Mouse (Mus musculus): Measurements from ENCODE around the gene C1s2. TPM values are rescaled to one million over a fixed set of nuclear protein-coding genes. Genes with fewer than 3 reads are reported as not detected.

Gene C1s2
- total and polyA plus RNA-seq, 3 experiments, result 0.08 to 0.19 (median 0.08) TPM

DNA sequence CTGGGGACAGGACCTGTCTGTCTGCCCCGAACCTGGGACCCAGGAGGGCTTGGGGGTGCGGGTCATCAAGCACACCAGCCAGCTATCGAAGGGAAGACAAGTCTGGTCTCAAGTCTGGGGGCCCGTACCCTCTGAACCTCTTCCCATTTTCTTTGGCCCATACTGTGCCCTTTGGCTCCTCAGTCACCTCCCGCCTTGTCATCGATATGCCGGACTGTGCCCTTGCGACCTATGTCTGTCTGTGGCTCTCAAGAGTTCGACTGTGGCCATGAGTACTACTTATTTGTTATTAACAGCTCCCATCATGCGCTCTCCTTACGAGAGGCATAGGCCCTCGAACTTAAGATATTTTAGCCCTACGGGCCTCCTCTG lies 27.5 kb upstream of the C1s2 start:
- dilution Hi-C loops (cut with MboI; ENCODE audit: extremely low pct_ligation_motif_present, extremely low pct_unique_long_range_greater_than_20kb, low sequenced_read_pairs), result no loop called here
- H3K4me2 ChIP-seq (ENCODE audit: insufficient read depth, low read depth, poor library complexity, severe bottlenecking), result peak overlapping the region; percentile 87
- H3K27ac ChIP-seq (ENCODE audit: insufficient read depth, low read depth), result peak overlapping the region; percentile 23; the same call in 1 of the 2 replicates
- in situ Hi-C loops (cut with MboI; ENCODE audit: low pct_ligation_motif_present, low pct_unique_long_range_greater_than_20kb, low sequenced_read_pairs), result no loop called here
- no peak for DNase-seq (ENCODE audit: extremely low read depth)
- H3K4me1 ChIP-seq (ENCODE audit: control insufficient read depth in 1 of 2, insufficient read depth in 2 of 2), result peaks cover 7 to 43% of the 10 kb centered on the region in 2 experiments
- H3K9ac ChIP-seq (ENCODE audit: insufficient read depth, low read depth), result peak overlapping the region; percentile 52
- H3K9me3 ChIP-seq (replicated peaks; ENCODE audit: low read length), result no peaks in the 10 kb centered on the region
- H3K4me3 ChIP-seq (replicated peaks in 1 of 3; ENCODE audit: low read depth in 2 of 3, low read length in 2 of 3, poor library complexity in 1 of 3), result peak overlapping the region; percentile 66 to 92 (median 74)
- TF ChIP-seq RCOR1 (conservative IDR thresholded peaks at IDR 0.05; ENCODE audit: low read depth, low read length) (no peak), MAX (IDR thresholded peaks at IDR 0.05; ENCODE audit: low read length) (0 out of 2 replicates have a peak, but pooled peaks have one; percentile 24), CTCF (conservative IDR thresholded peaks at IDR 0.05 in 1 of 2, IDR thresholded peaks at IDR 0.05 in 1 of 2; ENCODE audit: low read depth in 2 of 2, low read length in 2 of 2) (no peak), MXI1 (IDR thresholded peaks at IDR 0.05; ENCODE audit: low read depth, low read length) (peak; percentile 48; the same call in 1 of the 2 replicates), TCF12 (IDR thresholded peaks at IDR 0.05; ENCODE audit: low read depth, low read length) (no peak)
- no peaks in the 10 kb centered on the region for H3K27me3 ChIP-seq (replicated peaks)
- peaks cover 9 to 33% of the 10 kb centered on the region in 2 experiments for H3K36me3 ChIP-seq (replicated peaks in 1 of 2; ENCODE audit: control insufficient read depth in 1 of 2, insufficient read depth in 1 of 2, low read length in 1 of 2)
- H3K79me2 ChIP-seq (replicated peaks; ENCODE audit: control insufficient read depth, extremely low read depth, insufficient read depth, poor library complexity, severe bottlenecking), result peaks cover 9% of the 10 kb centered on the region; the same call in 1 of the 2 replicates

DNA sequence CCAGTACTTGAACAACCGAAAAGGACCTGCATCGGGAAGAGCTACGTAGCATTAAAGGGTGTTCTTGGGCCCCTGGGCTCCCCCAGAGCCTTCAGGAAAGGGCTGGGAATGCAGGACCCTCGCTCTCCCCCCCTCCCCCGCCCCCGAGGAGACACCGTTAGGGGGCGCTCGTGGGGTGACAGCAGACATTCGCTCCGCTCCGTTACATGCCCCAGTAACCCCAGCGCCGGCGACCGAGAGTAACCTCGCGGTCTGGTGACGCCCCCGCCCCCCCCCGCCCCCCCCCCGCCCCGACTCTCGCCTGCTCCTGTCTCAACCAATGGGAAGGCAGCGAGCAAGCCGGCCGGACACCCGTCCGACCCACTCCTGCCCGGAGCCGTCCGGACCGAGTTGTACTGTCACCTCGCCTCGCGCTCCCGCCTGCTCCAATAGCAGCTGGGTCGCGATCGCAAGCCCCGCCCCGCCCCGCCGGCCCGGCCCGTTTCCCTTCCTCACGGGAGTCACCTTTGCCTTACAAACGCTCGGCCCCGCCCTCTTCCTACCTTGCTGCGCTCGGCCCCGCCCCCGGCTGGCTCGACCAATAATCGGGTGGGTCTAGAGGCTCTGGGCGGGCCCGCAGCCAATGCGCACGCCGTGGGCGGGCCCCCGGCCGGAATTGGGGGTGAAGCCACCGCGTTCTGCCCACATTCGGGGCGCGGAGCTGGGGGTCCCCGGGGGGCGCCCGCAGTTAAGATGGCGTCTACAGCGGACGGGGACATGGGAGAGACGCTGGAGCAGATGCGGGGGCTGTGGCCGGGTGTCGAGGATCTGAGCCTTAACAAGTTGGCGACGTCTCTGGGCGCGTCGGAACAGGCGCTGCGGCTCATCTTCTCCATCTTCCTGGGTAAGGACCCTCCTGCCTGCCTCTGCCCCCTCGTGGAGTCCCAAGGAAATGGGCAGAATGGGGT lies 26.9 kb upstream of the C1s2 start, which contains the start of gene Lpcat3:
TSS of gene Lpcat3 (plus strand) at position 551 of the 947 bp plus-strand sequence.
- H3K36me3 ChIP-seq (replicated peaks in 1 of 2; ENCODE audit: control insufficient read depth in 1 of 2, insufficient read depth in 1 of 2, low read length in 1 of 2), result peaks cover 9 to 28% of the 10 kb centered on the region in 2 experiments
- peak within 1 kb of the TSS; percentile 57 for H3K27ac ChIP-seq (ENCODE audit: insufficient read depth, low read depth)
- DNase-seq (ENCODE audit: extremely low read depth), result peak; percentile 98
- in situ Hi-C loops (cut with MboI; ENCODE audit: low pct_ligation_motif_present, low pct_unique_long_range_greater_than_20kb, low sequenced_read_pairs), result no loop called here
- H3K9me3 ChIP-seq (replicated peaks; ENCODE audit: low read length), result no peaks in the 10 kb centered on the region
- dilution Hi-C loops (cut with MboI; ENCODE audit: extremely low pct_ligation_motif_present, extremely low pct_unique_long_range_greater_than_20kb, low sequenced_read_pairs), result no loop called here
- H3K4me3 ChIP-seq (replicated peaks in 1 of 3; ENCODE audit: low read depth in 2 of 3, low read length in 2 of 3, poor library complexity in 1 of 3), result peak within 1 kb of the TSS; percentile 66 to 92 (median 74)
- H3K79me2 ChIP-seq (replicated peaks; ENCODE audit: control insufficient read depth, extremely low read depth, insufficient read depth, poor library complexity, severe bottlenecking), result peaks cover 9% of the 10 kb centered on the region; the same call in 1 of the 2 replicates
- peak within 1 kb of the TSS; percentile 87 for H3K4me2 ChIP-seq (ENCODE audit: insufficient read depth, low read depth, poor library complexity, severe bottlenecking)
- H3K27me3 ChIP-seq (replicated peaks), result no peaks in the 10 kb centered on the region
- H3K4me1 ChIP-seq (ENCODE audit: control insufficient read depth in 1 of 2, insufficient read depth in 2 of 2), result peaks cover 7 to 43% of the 10 kb centered on the region in 2 experiments
- peak within 1 kb of the TSS; percentile 52 for H3K9ac ChIP-seq (ENCODE audit: insufficient read depth, low read depth)
- no peak for TF ChIP-seq USF2 (conservative IDR thresholded peaks at IDR 0.05; ENCODE audit: low read depth, low read length)
- peak; percentile 24 to 79; a peak in 2 of 4 replicates for TF ChIP-seq CTCF (conservative IDR thresholded peaks at IDR 0.05 in 1 of 2, IDR thresholded peaks at IDR 0.05 in 1 of 2; ENCODE audit: low read depth in 2 of 2, low read length in 2 of 2)
- peak; percentile 25 for TF ChIP-seq RAD21 (IDR thresholded peaks at IDR 0.05; ENCODE audit: low read depth, low read length)
- no peak for TF ChIP-seq CHD1 (IDR thresholded peaks at IDR 0.05; ENCODE audit: low read depth, low read length)
- TF ChIP-seq MAX (IDR thresholded peaks at IDR 0.05; ENCODE audit: low read length), result no peak
- peak; percentile 72 for TF ChIP-seq MXI1 (IDR thresholded peaks at IDR 0.05; ENCODE audit: low read depth, low read length)
- no peak for TF ChIP-seq GABPA (IDR thresholded peaks at IDR 0.05; ENCODE audit: insufficient replicate concordance, low read depth, low read length)
- no peak for TF ChIP-seq ZC3H11A (IDR thresholded peaks at IDR 0.05; ENCODE audit: low read depth, low read length)
- no peak for TF ChIP-seq RCOR1 (conservative IDR thresholded peaks at IDR 0.05; ENCODE audit: low read depth, low read length)
- TF ChIP-seq CHD2 (IDR thresholded peaks at IDR 0.05; ENCODE audit: low read length), result no peak; the same call in 1 of the 2 replicates
- TF ChIP-seq JUND (conservative IDR thresholded peaks at IDR 0.05; ENCODE audit: low read depth, low read length), result no peak
- TF ChIP-seq ZNF384 (IDR thresholded peaks at IDR 0.05; ENCODE audit: low read depth, low read length), result no peak
- TF ChIP-seq ETS1 (conservative IDR thresholded peaks at IDR 0.05; ENCODE audit: low read depth, low read length), result peak; percentile 17
- no peak for TF ChIP-seq USF1 (IDR thresholded peaks at IDR 0.05; ENCODE audit: low read depth, low read length)
- TF ChIP-seq HCFC1 (IDR thresholded peaks at IDR 0.05; ENCODE audit: low read depth, low read length), result peak; percentile 63
- peak; percentile 53 for TF ChIP-seq SMC3 (IDR thresholded peaks at IDR 0.05; ENCODE audit: low read depth, low read length)
- TF ChIP-seq ZMIZ1 (IDR thresholded peaks at IDR 0.05; ENCODE audit: low read depth, low read length), result no peak
- no peak; the same call in 1 of the 2 replicates for TF ChIP-seq SIN3A (IDR thresholded peaks at IDR 0.05; ENCODE audit: low read length)
- no peak for TF ChIP-seq ZKSCAN1 (IDR thresholded peaks at IDR 0.05; ENCODE audit: borderline replicate concordance, low read depth, low read length)
- no peak for TF ChIP-seq PAX5 (IDR thresholded peaks at IDR 0.05; ENCODE audit: low read length)
- peak; percentile 81 for TF ChIP-seq POLR2A (IDR thresholded peaks at IDR 0.05; ENCODE audit: low read depth, low read length)
- TF ChIP-seq NELFE (IDR thresholded peaks at IDR 0.05; ENCODE audit: low read depth, low read length), result peak; percentile 65
- peak; percentile 78 for TF ChIP-seq ELF1 (IDR thresholded peaks at IDR 0.05; ENCODE audit: low read depth, low read length)
- TF ChIP-seq JUN (IDR thresholded peaks at IDR 0.05; ENCODE audit: insufficient read depth, low read depth, low read length), result no peak
- no peak for TF ChIP-seq KAT2A (IDR thresholded peaks at IDR 0.05; ENCODE audit: insufficient replicate concordance, low read length)
- TF ChIP-seq MAZ (IDR thresholded peaks at IDR 0.05; ENCODE audit: low read depth, low read length), result 0 out of 2 replicates have a peak, but pooled peaks have one; percentile 53
- TF ChIP-seq BHLHE40 (IDR thresholded peaks at IDR 0.05; ENCODE audit: low read depth, low read length), result peak; percentile 62
- TF ChIP-seq NRF1 (IDR thresholded peaks at IDR 0.05; ENCODE audit: low read depth, low read length), result peak; percentile 57
